Mouse (Mus musculus): ENCODE data around the gene Susd2.
A peak's percentile ranks its signal among the peaks of the same experiment; 100 is the strongest.

The Susd2 gene

GRCm38 (mm10) chr10:75643741-75644343 is at the start of gene Susd2:
TSS of gene Susd2 (minus strand) at chr10:75644008.
- peak; percentile 71 for DNase-seq (ENCODE audit: low spot score)

- DNase-seq (ENCODE audit: low spot score): no peak
Observed at GRCm38 (mm10) chr10:75688598-75688997, 44.8 kb upstream of the Susd2 start.

GRCm38 (mm10) chr10:75686724-75687123 is 42.9 kb upstream of the Susd2 start:
- no peak for DNase-seq (ENCODE audit: low spot score)

GRCm38 (mm10) chr10:75684035-75685004 is 40.5 kb upstream of the Susd2 start:
- DNase-seq (ENCODE audit: low spot score): peak; percentile 64

- no peak for DNase-seq (ENCODE audit: low spot score)
Observed at GRCm38 (mm10) chr10:75680574-75681001, 36.8 kb upstream of the Susd2 start.

- no peak for DNase-seq (ENCODE audit: low spot score)
Observed at GRCm38 (mm10) chr10:75679204-75679603, 35.4 kb upstream of the Susd2 start.

- no peak for DNase-seq (ENCODE audit: low spot score)
Observed at GRCm38 (mm10) chr10:75677989-75678388, 34.2 kb upstream of the Susd2 start.

GRCm38 (mm10) chr10:75677571-75677970 is 33.8 kb upstream of the Susd2 start:
- DNase-seq (ENCODE audit: low spot score): no peak

GRCm38 (mm10) chr10:75676819-75677565 is 33.2 kb upstream of the Susd2 start:
- no peak for DNase-seq (ENCODE audit: low spot score)

GRCm38 (mm10) chr10:75676286-75676685 is 32.5 kb upstream of the Susd2 start:
- DNase-seq (ENCODE audit: low spot score): no peak

GRCm38 (mm10) chr10:75675594-75675993 is 31.8 kb upstream of the Susd2 start:
- no peak for DNase-seq (ENCODE audit: low spot score)

- no peak for DNase-seq (ENCODE audit: low spot score)
Observed at GRCm38 (mm10) chr10:75669936-75670335, 26.1 kb upstream of the Susd2 start.

- DNase-seq (ENCODE audit: low spot score): peak; percentile 53
Observed at GRCm38 (mm10) chr10:75667911-75668270, 24.1 kb upstream of the Susd2 start.

- peak; percentile 57 for DNase-seq (ENCODE audit: low spot score)
Observed at GRCm38 (mm10) chr10:75667115-75667910, 23.5 kb upstream of the Susd2 start.

GRCm38 (mm10) chr10:75666451-75667030 is 22.7 kb upstream of the Susd2 start:
- no peak for DNase-seq (ENCODE audit: low spot score)

- DNase-seq (ENCODE audit: low spot score): no peak
Observed at GRCm38 (mm10) chr10:75664673-75665270, 21.0 kb upstream of the Susd2 start.

- no peak for DNase-seq (ENCODE audit: low spot score)
Observed at GRCm38 (mm10) chr10:75662575-75662974, 18.8 kb upstream of the Susd2 start.

GRCm38 (mm10) chr10:75661876-75662275 is 18.1 kb upstream of the Susd2 start:
- no peak for DNase-seq (ENCODE audit: low spot score)

- DNase-seq (ENCODE audit: low spot score): no peak
Observed at GRCm38 (mm10) chr10:75661381-75661780, 17.6 kb upstream of the Susd2 start.

- DNase-seq (ENCODE audit: low spot score): no peak
Observed at GRCm38 (mm10) chr10:75657772-75658171, 14.0 kb upstream of the Susd2 start.

GRCm38 (mm10) chr10:75657165-75657564 is 13.4 kb upstream of the Susd2 start:
- no peak for DNase-seq (ENCODE audit: low spot score)

Data from embryo, embryonic 10.5 days (tissue).